Comparison of ENCODE assay signal across 8 mouse cellular contexts in genomic region chr5:102069767-102070413, GRCm38 (mm10). TPM values are rescaled to one million over a fixed set of nuclear protein-coding genes. Genes with fewer than 3 reads are reported as not detected.
DNase-seq lines count a peak whose midpoint lies in the region; ATAC-seq and TF ChIP-seq lines count a peak whose summit lies in the region.

Gene Wdfy3, minus strand, starts transcription at chr5:102069921.

- no peak for TF ChIP-seq EP300 in lung, postnatal 0 days (IDR thresholded peaks at IDR 0.05)

- peak; percentile 32 for TF ChIP-seq CTCF in lung, postnatal 0 days (IDR thresholded peaks at IDR 0.05)

- 1% methylated on average over 49 of the region's 62 CpGs for WGBS in hindbrain, embryonic 11.5 days
- under 1% methylated on average over 53 of the region's 62 CpGs for WGBS in lung, postnatal 0 days

- DNase-seq in NIH3T3 (ENCODE audit: low read depth): peak; percentile 91
- DNase-seq in cerebellum, postnatal 14 days: peak; percentile 91 to 93
- DNase-seq in frontal cortex, postnatal 14 days (ENCODE audit: low spot score in 2 of 2): peak; percentile 77 to 81
- DNase-seq in hindbrain, embryonic 11.5 days (ENCODE audit: low spot score): peak; percentile 89
- peak; percentile 87 to 90 for DNase-seq in layer of hippocampus, postnatal 14 days (ENCODE audit: low spot score in 2 of 2)
- peak; percentile 98 for DNase-seq in lung, postnatal 0 days (ENCODE audit: low spot score)
- peak; percentile 81 for DNase-seq in ovary, postnatal 14 days (ENCODE audit: low spot score)
- DNase-seq in thymus, postnatal 36 days: peak; percentile 13 to 19

- H3K9me3 ChIP-seq in hindbrain, embryonic 11.5 days (ENCODE audit: control insufficient read depth, low read length): no peaks in the 10 kb centered on the region
- H3K9me3 ChIP-seq in lung, postnatal 0 days (ENCODE audit: low read length): no peaks in the 10 kb centered on the region

- peak within 1 kb of the TSS; percentile 87 for H3K4me3 ChIP-seq in hindbrain, embryonic 11.5 days (ENCODE audit: low read depth, low read length)
- peak within 1 kb of the TSS; percentile 96 for H3K4me3 ChIP-seq in lung, postnatal 0 days (ENCODE audit: low read depth, low read length)

- ATAC-seq in hindbrain, embryonic 11.5 days (ENCODE audit: low FRiP score): peak; percentile 91
- ATAC-seq in lung, postnatal 0 days: peak; percentile 96

- H3K4me2 ChIP-seq in hindbrain, embryonic 11.5 days (replicated peaks; ENCODE audit: low read depth, low read length): peak within 1 kb of the TSS; percentile 91
- H3K4me2 ChIP-seq in lung, postnatal 0 days (replicated peaks; ENCODE audit: low read depth, low read length): peak within 1 kb of the TSS; percentile 88

- H3K36me3 ChIP-seq in hindbrain, embryonic 11.5 days (ENCODE audit: control insufficient read depth, insufficient read depth, low read length): no peaks in the 10 kb centered on the region
- H3K36me3 ChIP-seq in lung, postnatal 0 days (ENCODE audit: insufficient read depth, low read length): no peaks in the 10 kb centered on the region

- peak within 1 kb of the TSS; percentile 99 for H3K9ac ChIP-seq in hindbrain, embryonic 11.5 days (ENCODE audit: low read depth, low read length)
- peak within 1 kb of the TSS; percentile 90 for H3K9ac ChIP-seq in lung, postnatal 0 days (replicated peaks; ENCODE audit: low read depth)

- no peaks in the 10 kb centered on the region for H3K27me3 ChIP-seq in hindbrain, embryonic 11.5 days (ENCODE audit: control insufficient read depth, insufficient read depth, low read length)
- H3K27me3 ChIP-seq in lung, postnatal 0 days (replicated peaks; ENCODE audit: insufficient read depth, low read length): no peaks in the 10 kb centered on the region

- no peaks in the 10 kb centered on the region for H3K4me1 ChIP-seq in hindbrain, embryonic 11.5 days (replicated peaks; ENCODE audit: control insufficient read depth, insufficient read depth, low read length)
- H3K4me1 ChIP-seq in lung, postnatal 0 days (ENCODE audit: insufficient read depth, low read depth, low read length): peaks cover 3% of the 10 kb centered on the region; the same call in 1 of the 2 replicates

- peak within 1 kb of the TSS; percentile 99 for H3K27ac ChIP-seq in hindbrain, embryonic 11.5 days (ENCODE audit: low read depth, low read length)
- H3K27ac ChIP-seq in lung, postnatal 0 days (ENCODE audit: low read length): peak within 1 kb of the TSS; percentile 94

RNA-seq across cellular contexts. Expression of gene Wdfy3, which starts in this region (rescaled TPM):
- 25.9 and 33.2 TPM in 2 replicates for polyA plus RNA-seq in hindbrain, embryonic 11.5 days (2014; fragmentation: Nextera tagmentation; extraction: Ambion mirVana)
- total RNA-seq in layer of hippocampus, postnatal 14 days (2021): 100 to 1,000 TPM; 109 to 119 TPM
- polyA plus RNA-seq in lung, postnatal 0 days (2015; fragmentation: Nextera tagmentation; extraction: Ambion mirVana): 9.9 and 11.9 TPM in 2 replicates

Comparison
In these comparisons a context has a peak if more than half of its experiments do, and no peak if none do; other contexts are left out.
1. Peak in every context shown above with its lines: DNase-seq, ATAC-seq, H3K4me3 ChIP-seq and H3K27ac ChIP-seq.
2. DNase-seq: peak in every context shown above with its lines; median percentile 98 in lung, postnatal 0 days; 92 in cerebellum, postnatal 14 days; 91 in NIH3T3; 89 in hindbrain, embryonic 11.5 days; 88 in layer of hippocampus, postnatal 14 days; 81 in ovary, postnatal 14 days; 79 in frontal cortex, postnatal 14 days; 16 in thymus, postnatal 36 days.